Mouse (Mus musculus) kidney, postnatal 4 days (tissue): Measurements from ENCODE around the gene Gm11541.

Source experiments
- DNase-seq, 2 experiments: peaks; one replicate each; pipeline ENCODE4 v3.0.0; 2021; ENCODE audit warnings: mixed read lengths in 2 of 2

The Gm11541 gene

DNA sequence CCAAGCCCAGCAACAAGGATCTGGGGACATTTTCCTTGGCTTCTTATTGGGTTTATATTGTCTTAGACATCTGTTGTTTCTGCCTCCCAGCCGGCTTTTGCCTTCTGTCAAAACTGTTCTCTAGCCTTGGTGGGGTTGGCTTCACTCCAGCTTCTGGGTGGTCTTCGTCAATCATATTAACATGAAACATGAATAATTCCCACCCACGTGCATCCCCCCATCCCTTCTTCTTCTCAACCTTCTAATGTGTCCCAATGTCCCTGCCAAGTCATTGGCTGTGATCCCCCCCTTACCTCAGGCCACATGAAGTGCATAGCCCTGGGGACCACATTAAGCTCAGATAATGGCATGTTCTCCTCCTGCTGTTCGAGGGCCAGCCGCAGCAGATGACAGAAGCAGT, at the start of gene Gm11541:
Gm11541 (minus strand) TSS at position 28 of the 400 bp plus-strand sequence.
- DNase-seq: peak; percentile 68 to 80

- no peak for DNase-seq
Measured at GRCm38 (mm10) chr11:94752946-94753713, 48.8 kb upstream of the Gm11541 start.

GRCm38 (mm10) chr11:94741732-94742272, 37.5 kb upstream of the Gm11541 start, which contains the start of gene Cdc34b:
Gene Cdc34b (plus strand): TSS chr11:94741782.
- DNase-seq: no peak

DNA sequence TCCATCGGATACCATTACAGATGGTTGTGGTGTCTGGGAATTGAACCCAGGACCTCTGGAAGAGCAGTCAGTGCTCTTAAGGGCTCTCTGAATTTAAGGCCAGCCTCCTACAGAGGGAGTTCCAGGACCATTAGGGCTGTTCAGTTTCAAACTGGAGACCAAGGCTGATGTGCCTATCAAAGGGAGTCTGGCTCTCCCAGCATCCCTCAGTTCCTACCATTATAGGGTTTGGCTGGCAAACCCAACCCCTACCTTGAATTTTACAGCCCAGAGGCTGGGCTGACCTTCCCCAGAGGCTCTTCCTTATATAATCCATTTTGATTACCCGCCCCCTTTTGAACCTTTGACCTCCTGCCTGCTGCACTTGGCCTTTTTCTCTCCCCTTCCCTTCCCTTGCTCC, 31.4 kb upstream of the Gm11541 start:
- DNase-seq: no peak

DNA sequence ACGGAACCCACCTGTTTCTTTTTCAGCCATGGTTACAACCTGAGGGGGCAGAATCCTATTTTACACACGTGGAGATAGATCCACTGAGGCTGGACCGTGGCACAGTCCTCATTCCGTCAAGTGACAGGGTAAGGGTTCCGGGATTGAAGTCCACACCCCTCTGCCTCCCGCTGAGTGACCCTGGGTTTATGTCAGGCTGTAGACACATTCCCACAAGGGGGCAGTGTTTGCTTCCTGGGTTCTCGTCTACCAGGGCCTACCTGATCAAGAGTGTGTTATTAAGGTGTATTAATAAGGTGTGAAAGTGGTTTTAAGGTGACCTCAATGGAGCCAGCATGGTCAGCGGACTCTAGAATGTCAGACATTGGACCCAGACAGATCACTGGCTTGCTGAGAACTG, 28.5 kb upstream of the Gm11541 start:
- peak; percentile 31 to 59 for DNase-seq

GRCm38 (mm10) chr11:94731229-94731628, 26.9 kb upstream of the Gm11541 start:
- DNase-seq: no peak

DNA sequence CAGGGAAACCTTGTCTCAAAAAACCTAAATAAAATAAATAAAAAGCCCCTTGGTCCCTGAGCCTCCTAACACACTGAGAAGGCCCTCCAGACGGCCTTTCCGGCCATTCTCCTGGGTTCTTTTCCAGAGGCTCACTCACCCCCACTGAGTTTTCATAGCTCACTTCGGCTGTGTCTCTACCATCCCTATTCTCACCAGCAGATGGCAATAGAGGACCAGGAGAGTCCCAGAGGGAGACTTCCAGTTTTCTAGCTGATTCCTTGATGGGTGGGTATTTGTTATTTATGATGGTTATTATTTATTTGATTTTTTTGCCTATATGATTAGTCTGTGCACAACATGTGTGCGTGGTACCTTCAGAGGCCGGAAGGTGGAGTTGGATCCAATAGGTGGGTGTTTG, 26.0 kb upstream of the Gm11541 start:
- peak; percentile 82 to 83 for DNase-seq

GRCm38 (mm10) chr11:94729565-94729964, 25.3 kb upstream of the Gm11541 start:
- DNase-seq: peak in 1 of 2 experiments; percentile 27

GRCm38 (mm10) chr11:94728545-94728944, 24.2 kb upstream of the Gm11541 start:
- no peak for DNase-seq

- no peak for DNase-seq
Measured at GRCm38 (mm10) chr11:94727306-94727705, 23.0 kb upstream of the Gm11541 start.

DNA sequence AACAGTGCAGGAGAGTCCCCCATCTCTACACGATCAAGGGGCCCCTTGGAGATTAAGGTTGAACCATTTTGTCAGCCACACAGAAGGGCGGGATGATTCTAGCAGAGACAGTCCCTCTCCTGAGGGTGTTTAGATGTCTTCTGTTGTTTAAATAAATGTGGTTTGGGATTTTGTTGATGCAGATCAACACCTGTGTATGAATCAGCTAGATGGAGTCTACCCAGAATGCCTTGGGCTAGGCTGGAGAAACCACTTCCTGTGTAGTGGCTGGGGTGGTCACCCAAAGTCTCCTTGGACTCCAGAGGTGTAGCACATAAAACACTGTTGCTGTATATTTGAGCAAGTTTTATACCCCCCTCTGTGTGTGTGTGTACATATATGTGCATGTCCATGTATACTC, 14.9 kb upstream of the Gm11541 start:
- DNase-seq: no peak

DNA sequence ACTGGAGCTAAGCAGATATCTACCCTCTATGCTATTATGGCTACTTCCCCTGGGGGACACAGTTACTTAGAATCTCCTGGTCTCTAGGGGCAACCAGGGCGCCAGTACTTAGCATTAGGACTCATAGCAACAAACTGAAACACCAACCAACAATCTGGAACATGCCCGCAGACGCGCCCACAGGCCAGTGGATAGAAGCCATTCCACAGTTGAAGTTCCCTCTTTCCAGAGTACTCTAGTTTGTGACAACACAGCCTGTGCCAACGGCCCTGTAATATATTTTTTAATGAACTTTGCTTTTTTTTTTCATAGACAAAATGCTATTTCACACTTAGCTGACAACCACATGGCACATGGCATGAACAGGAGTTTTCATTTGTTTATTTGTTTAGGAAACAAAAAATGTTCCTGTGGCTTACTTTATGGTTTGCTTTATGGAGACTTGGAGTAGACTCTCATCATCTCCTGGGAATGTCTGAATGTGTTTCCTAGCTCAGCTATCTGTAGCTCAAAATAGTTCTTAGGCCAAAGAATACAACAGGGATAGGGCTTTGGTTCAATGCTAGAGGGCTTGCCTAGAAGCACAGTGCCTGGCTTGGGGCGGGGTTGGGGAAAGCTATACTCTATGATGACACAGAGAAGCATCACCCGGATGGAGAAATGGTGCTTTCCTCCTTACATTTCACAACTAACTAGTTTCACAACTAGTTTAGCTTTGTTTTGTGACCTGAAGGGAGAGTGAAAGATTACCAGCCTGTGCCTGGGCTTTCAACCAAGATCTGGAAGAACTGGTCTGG, 14.0 kb upstream of the Gm11541 start:
- DNase-seq: no peak

GRCm38 (mm10) chr11:94717239-94717638, 12.9 kb upstream of the Gm11541 start:
- peak; percentile 20 to 33 for DNase-seq

DNA sequence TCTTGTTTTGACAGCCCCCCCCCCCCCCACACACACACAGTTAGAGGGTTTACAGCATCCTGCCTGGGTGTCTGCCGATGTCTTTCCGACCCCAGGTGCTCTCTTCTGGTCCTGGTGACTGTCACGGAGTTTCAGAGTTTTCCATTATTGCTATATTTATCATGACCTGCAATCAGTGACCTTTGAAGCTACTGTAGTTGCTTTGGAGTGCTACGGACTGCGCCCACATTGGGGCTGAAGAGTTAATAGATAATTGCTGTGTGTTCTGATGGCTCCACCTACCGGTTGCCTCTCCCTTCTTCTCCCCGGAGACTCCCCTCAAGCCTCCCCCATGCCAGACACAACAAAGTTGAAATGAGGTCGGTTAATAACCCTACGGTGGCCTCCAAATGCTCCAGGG, 12.5 kb upstream of the Gm11541 start:
- peak; percentile 70 to 78 for DNase-seq

DNA sequence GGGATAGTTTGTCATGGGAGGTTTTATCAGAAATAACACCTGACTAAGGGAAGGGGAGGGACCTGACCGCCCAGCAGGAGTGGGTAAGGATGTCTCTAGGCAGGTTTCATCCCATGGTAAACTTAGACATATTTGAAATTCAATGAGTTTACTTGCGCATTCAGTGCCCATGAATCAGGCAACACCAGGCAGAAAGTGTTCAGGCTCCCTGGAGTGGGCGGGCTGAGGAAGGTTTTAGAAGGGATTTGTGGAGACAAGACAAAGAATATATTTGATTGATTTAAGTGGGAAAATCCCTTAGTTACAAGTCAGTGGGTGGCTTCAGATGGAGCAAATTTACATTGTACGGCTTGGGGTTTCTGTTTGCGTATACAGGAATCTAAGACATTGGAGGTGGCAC, 11.3 kb upstream of the Gm11541 start:
- no peak for DNase-seq

GRCm38 (mm10) chr11:94713246-94713860, 9.1 kb upstream of the Gm11541 start:
- peak; percentile 62 to 71 for DNase-seq

DNA sequence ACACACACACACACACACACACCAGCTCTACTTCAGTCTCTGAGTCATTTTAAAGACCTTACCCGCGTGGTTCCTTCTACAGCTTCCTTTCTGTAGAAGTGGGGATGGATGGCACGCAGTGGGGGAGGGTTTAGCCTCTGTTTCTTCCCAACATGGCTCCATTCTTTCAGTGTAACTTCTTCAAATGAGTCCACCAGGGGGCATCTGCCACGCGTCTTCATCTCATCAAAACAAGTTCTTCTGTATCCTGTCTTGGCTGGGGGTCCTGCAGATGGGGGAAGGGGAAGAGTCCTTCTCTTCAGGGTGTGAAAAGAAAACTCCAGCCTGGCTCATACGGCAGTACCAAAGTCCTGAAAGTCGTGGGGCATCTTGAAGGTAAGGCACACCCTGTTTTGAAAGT, 279 bp downstream of the Gm11541 start:
- DNase-seq: peak; percentile 18 to 43

- DNase-seq: no peak
Measured at GRCm38 (mm10) chr11:94702216-94702610, 2.1 kb downstream of the Gm11541 start.

GRCm38 (mm10) chr11:94701401-94702215, 2.7 kb downstream of the Gm11541 start:
- DNase-seq: peak; percentile 58 to 70

- no peak for DNase-seq
Measured at GRCm38 (mm10) chr11:94699399-94699798, 4.9 kb downstream of the Gm11541 start.

DNA sequence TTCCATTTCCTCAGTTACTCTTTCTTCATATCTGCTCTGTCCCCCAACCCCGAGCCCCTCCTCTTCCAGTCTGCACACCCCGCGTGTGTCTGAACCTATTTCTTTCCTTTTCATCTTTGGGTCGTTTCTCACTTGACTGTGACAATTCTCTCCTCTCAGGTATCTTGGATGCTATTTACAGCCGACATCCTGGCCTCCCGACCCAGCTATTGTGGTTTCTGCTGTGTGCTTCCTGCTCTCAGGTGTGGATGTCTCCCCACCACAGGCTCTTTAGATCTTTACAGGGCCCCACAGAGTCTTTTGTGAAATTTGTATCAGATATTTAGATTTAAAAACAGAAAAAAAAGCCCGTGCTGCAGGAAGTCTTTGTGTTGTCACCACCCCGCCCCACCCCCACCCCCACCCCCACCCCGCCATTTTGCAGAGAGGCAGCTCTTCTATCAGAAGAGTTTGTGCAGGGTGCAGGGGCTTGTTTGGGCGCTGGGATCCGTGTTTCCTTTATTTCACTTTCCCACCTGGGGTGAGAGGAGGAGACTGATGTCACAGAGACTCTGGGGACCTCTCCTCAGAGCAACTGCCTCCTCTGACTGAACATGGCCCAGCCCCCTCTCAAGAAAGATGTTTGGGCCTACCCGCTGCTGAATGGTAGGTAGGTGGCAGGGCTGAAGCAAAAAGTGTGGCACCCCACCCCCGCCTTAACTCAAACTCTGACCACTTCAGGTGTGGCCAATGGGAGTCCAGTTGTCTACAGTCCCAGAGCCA, 6.4 kb downstream of the Gm11541 start:
- no peak for DNase-seq

DNA sequence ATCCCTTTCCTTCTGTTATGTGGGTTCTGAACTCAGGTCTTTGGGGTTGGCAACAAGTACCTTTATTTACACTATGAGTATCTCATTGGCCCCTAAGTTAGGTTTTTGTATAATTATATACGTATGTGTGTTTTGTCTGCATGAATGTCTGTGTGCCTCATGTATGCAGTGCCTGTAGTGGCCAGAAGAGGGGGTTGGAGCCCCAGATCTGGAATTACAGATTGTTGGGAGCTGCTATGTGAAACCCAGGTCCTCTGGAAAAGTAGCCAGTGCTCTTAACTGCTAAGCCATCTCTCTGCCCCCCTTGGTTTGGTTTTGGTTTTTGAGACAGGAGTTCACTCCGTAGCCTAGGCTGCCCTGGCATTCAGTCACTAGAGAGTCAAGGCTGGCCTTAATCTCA, 7.2 kb downstream of the Gm11541 start:
- no peak for DNase-seq
